Mouse (Mus musculus) embryonic facial prominence, embryonic 14.5 days (tissue): ENCODE data around the gene Zfp628. TPM values are rescaled to one million over a fixed set of nuclear protein-coding genes. Genes with fewer than 3 reads are reported as not detected.
"Not testable (repeated sequence)": the region's sequence is repeated elsewhere in the genome, so short reads cannot be mapped to it uniquely, and the experiment has no call there.

Source experiments
- ATAC-seq: fragments of 200-750 bp; cut with Nextera tagmentation; 2 replicates; pipeline ENCODE4 v1.8.0; 2017; ENCODE audit warnings: low read depth, moderate number of reproducible peaks, moderate TSS enrichment
- DNase-seq: peaks from one replicate; pipeline ENCODE4 v3.0.0-alpha.2; 2015; ENCODE audit warnings: low spot score
- H3K27ac ChIP-seq: fragments of 300-500 bp; sonication (generic); replicated peaks from 2 replicates; pipeline ENCODE4 v1.5.1; 2014; ENCODE audit warnings: low read depth, mild to moderate bottlenecking, low read length, moderate library complexity
- H3K27me3 ChIP-seq: fragments of 300-500 bp; sonication (generic); replicated peaks from 2 replicates; pipeline ENCODE4 v1.6.1; 2014; ENCODE audit warnings: low read length; ENCODE audit not compliant: control insufficient read depth, insufficient read depth
- H3K36me3 ChIP-seq: fragments of 300-500 bp; sonication (generic); 2 replicates; pipeline ENCODE4 v1.6.1; 2014; ENCODE audit warnings: low read length, mixed read lengths; ENCODE audit not compliant: control insufficient read depth, insufficient read depth
- H3K4me1 ChIP-seq: fragments of 300-500 bp; sonication (generic); 2 replicates; pipeline ENCODE4 v1.6.1; 2014; ENCODE audit warnings: antibody characterized with exemption, low read length; ENCODE audit not compliant: control insufficient read depth, insufficient read depth
- H3K4me2 ChIP-seq: fragments of 300-500 bp; sonication (generic); 2 replicates; pipeline ENCODE4 v1.6.1; 2014; ENCODE audit warnings: low read depth, mild to moderate bottlenecking, low read length, moderate library complexity, mixed read lengths
- H3K4me3 ChIP-seq: fragments of 300-500 bp; sonication (generic); 2 replicates; pipeline ENCODE4 v1.5.1; 2014; ENCODE audit warnings: low read depth, mild to moderate bottlenecking, low read length
- H3K9ac ChIP-seq: fragments of 300-500 bp; sonication (generic); 2 replicates; pipeline ENCODE4 v1.6.1; 2014; ENCODE audit warnings: low read depth, mild to moderate bottlenecking, low read length, moderate library complexity, mixed read lengths
- H3K9me3 ChIP-seq: fragments of 300-500 bp; sonication (generic); 2 replicates; pipeline ENCODE4 v1.6.1; 2016; ENCODE audit warnings: low read length; ENCODE audit not compliant: control insufficient read depth
- WGBS: fragments of 180-500 bp; shearing (Covaris S2); extraction: QIAGEN DNeasy Blood & Tissue Kit; methylation state at CpG from one replicate; pipeline ENCODE4 v1.1.7; 2014; 5-methylcytosine and 5-hydroxymethylcytosine counted together
- polyA plus RNA-seq: library from polyadenylated mRNA; unstranded; fragments of >200 nt; fragmentation: Nextera tagmentation; extraction: Ambion mirVana; gene quantifications from 2 replicates; pipeline ENCODE4 v1.2.1, GENCODE M21; 2014

Gene Zfp628
- 3.7 and 4.0 TPM in 2 replicates for polyA plus RNA-seq

GRCm38 (mm10) chr7:4915007-4915665 lies at the start of gene Zfp628:
Gene Zfp628 (plus strand): TSS chr7:4915217.
- WGBS = under 1% methylated on average over 21 of the region's 56 CpGs
- Histone ChIP-seq H3K9me3 (no peaks in the 10 kb centered on the region), H3K4me3 (peak within 1 kb of the TSS; percentile 53), H3K4me1 (peaks cover 11% of the 10 kb centered on the region), H3K36me3 (peaks cover 29% of the 10 kb centered on the region), H3K4me2 (peak within 1 kb of the TSS; percentile 61), H3K27me3 (no peaks in the 10 kb centered on the region), H3K9ac (peak within 1 kb of the TSS; percentile 79), H3K27ac (peak within 1 kb of the TSS; percentile 96)
- DNase-seq = peak; percentile 96
- ATAC-seq = peak; percentile 91

DNA sequence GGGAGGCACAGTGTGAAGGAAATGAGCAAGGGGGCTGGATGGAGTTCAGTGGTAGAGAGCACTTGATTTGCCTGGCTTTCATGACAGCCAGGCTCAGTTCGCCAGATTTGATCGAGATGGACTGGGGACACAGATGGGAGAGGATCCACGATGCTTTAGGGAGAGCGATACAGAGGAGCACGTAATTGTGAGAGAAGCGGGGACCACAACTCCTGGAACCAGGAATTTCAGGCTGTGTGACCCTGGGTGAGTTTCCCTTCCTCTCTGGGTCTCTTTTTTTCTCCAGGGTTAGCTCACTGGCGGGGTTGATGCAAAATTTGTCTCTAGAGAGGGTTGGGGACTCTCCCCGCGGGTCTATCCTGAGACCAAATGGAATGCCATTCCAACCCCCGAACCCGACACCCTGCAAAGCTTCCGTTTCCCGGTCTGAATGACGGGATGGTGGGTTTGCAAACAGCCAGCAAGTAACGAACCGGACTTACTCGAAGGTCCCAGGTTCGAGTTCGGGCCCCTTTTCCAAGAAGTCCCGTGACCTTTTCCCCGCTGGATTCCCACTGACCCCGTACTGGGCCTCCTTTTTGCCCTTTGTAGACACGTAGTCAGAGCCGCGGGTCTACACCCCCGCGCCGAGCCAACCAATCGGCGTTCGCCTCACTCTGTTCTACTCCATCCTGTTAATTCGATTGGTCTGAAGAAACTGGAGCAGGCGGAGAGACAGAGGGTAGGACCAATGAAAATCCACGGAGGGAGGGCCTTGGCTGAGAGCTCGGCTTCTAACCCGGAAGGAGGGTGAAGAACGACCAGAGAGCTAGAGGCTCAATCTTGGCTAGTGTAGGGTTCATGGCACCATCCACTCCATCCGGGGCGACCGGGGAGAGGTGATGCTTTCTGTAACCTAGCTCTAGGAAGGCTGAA lies 49.2 kb upstream of the Zfp628 start:
- peak overlapping the region; percentile 73 for H3K4me2 ChIP-seq
- H3K36me3 ChIP-seq = no peaks in the 10 kb centered on the region
- H3K4me1 ChIP-seq = peaks cover 12% of the 10 kb centered on the region
- H3K4me3 ChIP-seq = peak overlapping the region; percentile 56
- ATAC-seq = peak; percentile 100
- H3K9me3 ChIP-seq = no peaks in the 10 kb centered on the region
- H3K9ac ChIP-seq = peak overlapping the region; percentile 69
- peak overlapping the region; percentile 79 for H3K27ac ChIP-seq
- DNase-seq = peak; percentile 98
- 4% methylated on average over 40 of the region's 40 CpGs for WGBS
- H3K27me3 ChIP-seq = no peaks in the 10 kb centered on the region

- ATAC-seq (no peak), DNase-seq (peak; percentile 32)
- Histone ChIP-seq H3K4me1 (peaks cover 12% of the 10 kb centered on the region), H3K4me2 (peak overlapping the region; percentile 73), H3K36me3 (no peaks in the 10 kb centered on the region), H3K9ac (peak overlapping the region; percentile 69), H3K27ac (peak overlapping the region; percentile 79), H3K27me3 (no peaks in the 10 kb centered on the region), H3K9me3 (no peaks in the 10 kb centered on the region), H3K4me3 (peak overlapping the region; percentile 56)
- WGBS = 33% methylated on average over 10 of the region's 10 CpGs
Measured at GRCm38 (mm10) chr7:4866631-4867180, 48.3 kb upstream of the Zfp628 start.

- no peak within 1 kb of the TSS for H3K4me3 ChIP-seq
- peaks cover 5% of the 10 kb centered on the region; the same call in 1 of the 2 replicates for H3K4me1 ChIP-seq
- no peak within 1 kb of the TSS for H3K27ac ChIP-seq
- DNase-seq (peak; percentile 16), ATAC-seq (no peak)
- no peak within 1 kb of the TSS for H3K9ac ChIP-seq
- 48% methylated on average over 6 of the region's 6 CpGs for WGBS
- H3K4me2 ChIP-seq = no peak within 1 kb of the TSS
- no peaks in the 10 kb centered on the region for H3K9me3 ChIP-seq
- no peaks in the 10 kb centered on the region for H3K36me3 ChIP-seq
- no peaks in the 10 kb centered on the region for H3K27me3 ChIP-seq
Measured at GRCm38 (mm10) chr7:4870133-4870532, 44.9 kb upstream of the Zfp628 start, which contains the start of gene Isoc2b. Gene Isoc2b (minus strand): TSS chr7:4870258.

- peak within 1 kb of the TSS; percentile 69 for H3K9ac ChIP-seq
- peaks cover 11% of the 10 kb centered on the region for H3K4me1 ChIP-seq
- ATAC-seq (peak; percentile 100), DNase-seq (peak; percentile 97)
- under 1% methylated on average over 22 of the region's 22 CpGs for WGBS
- H3K27me3 ChIP-seq = no peaks in the 10 kb centered on the region
- H3K4me2 ChIP-seq = peak within 1 kb of the TSS; percentile 93
- peak within 1 kb of the TSS; percentile 63 for H3K4me3 ChIP-seq
- no peaks in the 10 kb centered on the region for H3K9me3 ChIP-seq
- H3K36me3 ChIP-seq = no peaks in the 10 kb centered on the region
- H3K27ac ChIP-seq = no peak within 1 kb of the TSS; the same call in 1 of the 2 replicates
Measured at GRCm38 (mm10) chr7:4876753-4877221, 38.2 kb upstream of the Zfp628 start, which contains the start of gene Isoc2a. Gene Isoc2a (plus strand): TSS chr7:4877153.

- H3K4me1 ChIP-seq = peaks cover 11% of the 10 kb centered on the region
- peak overlapping the region; percentile 63 for H3K4me3 ChIP-seq
- 11% methylated on average over 11 of the region's 11 CpGs for WGBS
- ATAC-seq (no peak; the same call in 1 of the 2 replicates), DNase-seq (no peak)
- 0 out of 2 replicates have a peak, but pooled peaks cover 3% of the 10 kb centered on the region for H3K9me3 ChIP-seq
- H3K4me2 ChIP-seq = peak overlapping the region; percentile 93
- peak overlapping the region; percentile 69 for H3K9ac ChIP-seq
- no peaks in the 10 kb centered on the region for H3K36me3 ChIP-seq
- H3K27me3 ChIP-seq = no peaks in the 10 kb centered on the region
- no peak overlapping the region; the same call in 1 of the 2 replicates for H3K27ac ChIP-seq
Measured at GRCm38 (mm10) chr7:4877226-4877625, 37.8 kb upstream of the Zfp628 start.

- DNase-seq = no peak
- Histone ChIP-seq H3K4me2 (peak overlapping the region; percentile 93; the same call in 1 of the 2 replicates), H3K27me3 (no peaks in the 10 kb centered on the region), H3K9me3 (0 out of 2 replicates have a peak, but pooled peaks cover 3% of the 10 kb centered on the region), H3K9ac (no peak overlapping the region), H3K4me3 (no peak overlapping the region), H3K27ac (no peak overlapping the region), H3K36me3 (no peaks in the 10 kb centered on the region), H3K4me1 (peaks cover 11% of the 10 kb centered on the region)
- ATAC-seq = no peak
Measured at GRCm38 (mm10) chr7:4878186-4878585, 36.8 kb upstream of the Zfp628 start.

DNA sequence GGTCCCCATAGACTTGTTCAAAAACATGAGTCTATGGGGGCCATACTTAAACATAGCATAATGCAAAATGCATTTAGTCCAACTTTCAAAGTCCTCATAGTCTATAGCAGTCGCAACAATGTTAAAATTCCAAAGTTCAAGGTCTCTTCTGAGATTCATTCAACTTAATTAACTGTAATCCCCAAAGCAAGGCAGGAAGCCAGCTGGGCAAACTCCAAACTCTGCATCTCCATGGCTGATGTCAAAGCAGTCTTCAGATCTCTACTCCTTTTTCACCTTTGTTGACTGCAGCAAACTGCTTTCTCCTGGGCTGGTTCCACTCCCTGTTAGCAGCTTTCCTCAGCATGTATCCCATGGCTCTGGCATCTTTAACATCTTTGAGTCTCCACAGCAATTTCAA lies 36.0 kb upstream of the Zfp628 start:
- H3K9me3 ChIP-seq, ATAC-seq, H3K9ac ChIP-seq, H3K4me3 ChIP-seq, H3K27ac ChIP-seq, H3K27me3 ChIP-seq, H3K4me2 ChIP-seq, H3K36me3 ChIP-seq, DNase-seq: not testable (repeated sequence)
- WGBS = 73% methylated on average over 1 of the region's 1 CpGs
- peaks cover 11% of the 10 kb centered on the region for H3K4me1 ChIP-seq
